Mouse (Mus musculus) lung, embryonic 14.5 days (tissue): ENCODE results near the gene Wscd2. TPM values are rescaled to one million over a fixed set of nuclear protein-coding genes. Genes with fewer than 3 reads are reported as not detected.

Source experiments
- ATAC-seq: fragments of 200-750 bp; cut with Nextera tagmentation; 2 replicates; pipeline ENCODE4 v1.8.0; 2017; ENCODE audit warnings: mild to moderate bottlenecking, moderate TSS enrichment, moderate library complexity; ENCODE audit not compliant: insufficient read depth
- DNase-seq: peaks from one replicate; pipeline ENCODE4 v3.0.0-alpha.2; 2015
- H3K27ac ChIP-seq: fragments of 300-500 bp; sonication (generic); 2 replicates; pipeline ENCODE4 v1.5.1; 2014; ENCODE audit warnings: low read depth, mild to moderate bottlenecking, moderate library complexity
- H3K27me3 ChIP-seq: fragments of 300-500 bp; sonication (generic); 2 replicates; pipeline ENCODE4 v1.6.1; 2014; ENCODE audit warnings: low read length, control low read depth; ENCODE audit not compliant: insufficient read depth
- H3K36me3 ChIP-seq: fragments of 300-500 bp; sonication (generic); 2 replicates; pipeline ENCODE4 v1.6.1; 2014; ENCODE audit warnings: control low read depth; ENCODE audit not compliant: insufficient read depth
- H3K4me1 ChIP-seq: fragments of 300-500 bp; sonication (generic); 2 replicates; pipeline ENCODE4 v1.6.1; 2014; ENCODE audit warnings: antibody characterized with exemption, control low read depth; ENCODE audit not compliant: insufficient read depth
- H3K4me2 ChIP-seq: fragments of 300-500 bp; sonication (generic); 2 replicates; pipeline ENCODE4 v1.6.1; 2014; ENCODE audit warnings: mild to moderate bottlenecking
- H3K4me3 ChIP-seq: fragments of 300-500 bp; sonication (generic); 2 replicates; pipeline ENCODE4 v1.5.1; 2014; ENCODE audit warnings: low read depth, low read length
- H3K9ac ChIP-seq: fragments of 300-500 bp; sonication (generic); 2 replicates; pipeline ENCODE4 v1.6.1; 2014
- H3K9me3 ChIP-seq: fragments of 300-500 bp; sonication (generic); 2 replicates; pipeline ENCODE4 v1.6.1; 2016; ENCODE audit warnings: low read depth, low read length, control low read depth
- CTCF ChIP-seq: IDR thresholded peaks from 2 replicates; pipeline ENCODE4 v1.5.1; 2016; ENCODE audit warnings: antibody characterized with exemption, low read depth
- WGBS: fragments of 180-500 bp; shearing (Covaris S2); extraction: QIAGEN DNeasy Blood & Tissue Kit; methylation state at CpG from one replicate; pipeline ENCODE4 v1.1.7; 2014; 5-methylcytosine and 5-hydroxymethylcytosine counted together
- polyA plus RNA-seq: library from polyadenylated mRNA; unstranded; fragments of >200 nt; fragmentation: Nextera tagmentation; extraction: Ambion mirVana; gene quantifications from 2 replicates; pipeline ENCODE4 v1.2.1, GENCODE M21; 2014

Gene Wscd2
- polyA plus RNA-seq, 1 experiment from 2014 or later: 6.4 TPM

GRCm38 (mm10) chr5:113547949-113548700 is 58.0 kb downstream of the Wscd2 start:
- peak; percentile 80 for TF ChIP-seq CTCF
- Histone ChIP-seq H3K27me3 (no peaks in the 10 kb centered on the region), H3K4me1 (no peaks in the 10 kb centered on the region), H3K27ac (no peak overlapping the region), H3K4me2 (no peak overlapping the region), H3K9ac (no peak overlapping the region), H3K9me3 (no peaks in the 10 kb centered on the region), H3K4me3 (no peak overlapping the region), H3K36me3 (no peaks in the 10 kb centered on the region)
- 54% methylated on average over 14 of the region's 14 CpGs for WGBS
- no peak for ATAC-seq
- peak; percentile 80 for DNase-seq

GRCm38 (mm10) chr5:113550249-113550648 is 60.1 kb downstream of the Wscd2 start:
- 52% methylated on average over 8 of the region's 8 CpGs for whole genome bisulfite sequencing
- no peaks in the 10 kb centered on the region for H3K4me1 ChIP-seq
- no peak for TF ChIP-seq CTCF
- ATAC-seq (no peak), DNase-seq (no peak)
- H3K27me3 ChIP-seq: no peaks in the 10 kb centered on the region
- H3K9ac ChIP-seq: no peak overlapping the region
- H3K4me2 ChIP-seq: no peak overlapping the region
- H3K36me3 ChIP-seq: no peaks in the 10 kb centered on the region
- no peaks in the 10 kb centered on the region for H3K9me3 ChIP-seq
- H3K4me3 ChIP-seq: no peak overlapping the region
- no peak overlapping the region for H3K27ac ChIP-seq

- Histone ChIP-seq H3K4me3 (no peak overlapping the region), H3K27me3 (no peaks in the 10 kb centered on the region), H3K4me1 (no peaks in the 10 kb centered on the region), H3K36me3 (no peaks in the 10 kb centered on the region), H3K4me2 (no peak overlapping the region), H3K27ac (no peak overlapping the region), H3K9ac (no peak overlapping the region), H3K9me3 (no peaks in the 10 kb centered on the region)
- 23% methylated on average over 19 of the region's 19 CpGs for WGBS
- TF ChIP-seq CTCF: no peak
- no peak for ATAC-seq
- no peak for DNase-seq
Measured at GRCm38 (mm10) chr5:113550759-113551158, 60.6 kb downstream of the Wscd2 start.

- no peaks in the 10 kb centered on the region for H3K36me3 ChIP-seq
- no peak overlapping the region for H3K4me3 ChIP-seq
- DNase-seq (peak; percentile 87), ATAC-seq (peak; percentile 73)
- no peak overlapping the region for H3K9ac ChIP-seq
- no peak overlapping the region for H3K27ac ChIP-seq
- no peaks in the 10 kb centered on the region for H3K4me1 ChIP-seq
- no peak overlapping the region for H3K4me2 ChIP-seq
- no peaks in the 10 kb centered on the region for H3K9me3 ChIP-seq
- H3K27me3 ChIP-seq: no peaks in the 10 kb centered on the region
- WGBS: 5% methylated on average over 9 of the region's 9 CpGs
- TF ChIP-seq CTCF: no peak
Measured at GRCm38 (mm10) chr5:113553402-113553897, 63.3 kb downstream of the Wscd2 start.

GRCm38 (mm10) chr5:113554095-113554494 is 64.0 kb downstream of the Wscd2 start:
- no peak overlapping the region for H3K4me3 ChIP-seq
- TF ChIP-seq CTCF: no peak
- H3K4me2 ChIP-seq: no peak overlapping the region
- H3K9ac ChIP-seq: no peak overlapping the region
- no peak for ATAC-seq
- no peaks in the 10 kb centered on the region for H3K27me3 ChIP-seq
- H3K36me3 ChIP-seq: no peaks in the 10 kb centered on the region
- no peak overlapping the region for H3K27ac ChIP-seq
- WGBS: 58% methylated on average over 15 of the region's 15 CpGs
- H3K4me1 ChIP-seq: no peaks in the 10 kb centered on the region
- DNase-seq: peak; percentile 20
- H3K9me3 ChIP-seq: no peaks in the 10 kb centered on the region

- TF ChIP-seq CTCF: no peak
- Histone ChIP-seq H3K27me3 (no peaks in the 10 kb centered on the region), H3K36me3 (no peaks in the 10 kb centered on the region), H3K9ac (no peak overlapping the region), H3K27ac (no peak overlapping the region), H3K4me3 (no peak overlapping the region), H3K4me1 (no peaks in the 10 kb centered on the region), H3K9me3 (no peaks in the 10 kb centered on the region), H3K4me2 (no peak overlapping the region)
- no peak for DNase-seq
- 77% methylated on average over 2 of the region's 2 CpGs for WGBS
- ATAC-seq: no peak
Measured at GRCm38 (mm10) chr5:113554571-113554970, 64.4 kb downstream of the Wscd2 start.

GRCm38 (mm10) chr5:113555684-113556083 is 65.6 kb downstream of the Wscd2 start:
- TF ChIP-seq CTCF: no peak
- no peak overlapping the region for H3K4me3 ChIP-seq
- H3K4me2 ChIP-seq: no peak overlapping the region
- no peaks in the 10 kb centered on the region for H3K9me3 ChIP-seq
- ATAC-seq (no peak), DNase-seq (no peak)
- H3K36me3 ChIP-seq: no peaks in the 10 kb centered on the region
- no peaks in the 10 kb centered on the region for H3K4me1 ChIP-seq
- no peak overlapping the region for H3K27ac ChIP-seq
- 60% methylated on average over 2 of the region's 2 CpGs for WGBS
- no peaks in the 10 kb centered on the region for H3K27me3 ChIP-seq
- H3K9ac ChIP-seq: no peak overlapping the region
